Mouse (Mus musculus) hindbrain, postnatal 0 days (tissue): ENCODE results near the gene Txk. TPM values are rescaled to one million over a fixed set of nuclear protein-coding genes. Genes with fewer than 3 reads are reported as not detected.
A peak's percentile ranks its signal among the peaks of the same experiment; 100 is the strongest.

Experiments
- ATAC-seq: fragments of 200-750 bp; cut with Nextera tagmentation; 2 replicates; pipeline ENCODE4 v1.8.0; 2017; ENCODE audit warnings: mild to moderate bottlenecking, moderate TSS enrichment, moderate library complexity
- DNase-seq: peaks from one replicate; pipeline ENCODE4 v3.0.0-alpha.2; 2015; ENCODE audit warnings: low spot score
- H3K27ac ChIP-seq: fragments of 300-500 bp; sonication (generic); 2 replicates; pipeline ENCODE4 v1.5.1; 2014; ENCODE audit warnings: mild to moderate bottlenecking
- H3K27me3 ChIP-seq: fragments of 300-500 bp; sonication (generic); 2 replicates; pipeline ENCODE4 v1.6.1; 2014; ENCODE audit warnings: low read length, mixed read lengths; ENCODE audit not compliant: insufficient read depth
- H3K36me3 ChIP-seq: fragments of 300-500 bp; sonication (generic); 2 replicates; pipeline ENCODE4 v1.6.1; 2014; ENCODE audit warnings: low read length, mixed read lengths; ENCODE audit not compliant: insufficient read depth
- H3K4me1 ChIP-seq: fragments of 300-500 bp; sonication (generic); 2 replicates; pipeline ENCODE4 v1.6.1; 2014; ENCODE audit warnings: antibody characterized with exemption, low read length, mixed read lengths; ENCODE audit not compliant: insufficient read depth
- H3K4me2 ChIP-seq: fragments of 300-500 bp; sonication (generic); 2 replicates; pipeline ENCODE4 v1.6.1; 2014; ENCODE audit warnings: low read depth, mild to moderate bottlenecking, low read length, moderate library complexity, mixed read lengths
- H3K4me3 ChIP-seq: fragments of 300-500 bp; sonication (generic); 2 replicates; pipeline ENCODE4 v1.5.1; 2014; ENCODE audit warnings: low read length
- H3K9ac ChIP-seq: fragments of 300-500 bp; sonication (generic); replicated peaks from 2 replicates; pipeline ENCODE4 v1.6.1; 2014; ENCODE audit warnings: mild to moderate bottlenecking, low read length, moderate library complexity, mixed read lengths
- H3K9me3 ChIP-seq: fragments of 300-500 bp; sonication (generic); 2 replicates; pipeline ENCODE4 v1.6.1; 2016; ENCODE audit warnings: low read length, mixed read lengths
- CTCF ChIP-seq: IDR thresholded peaks from 2 replicates; pipeline ENCODE4 v1.5.1; 2016; ENCODE audit warnings: antibody characterized with exemption, control low read depth, low read depth
- WGBS: fragments of 180-500 bp; shearing (Covaris S2); extraction: QIAGEN DNeasy Blood & Tissue Kit; methylation state at CpG from one replicate; pipeline ENCODE4 v1.1.7; 2014; 5-methylcytosine and 5-hydroxymethylcytosine counted together
- polyA plus RNA-seq: library from polyadenylated mRNA; unstranded; fragments of >200 nt; fragmentation: Nextera tagmentation; extraction: Ambion mirVana; gene quantifications from 2 replicates; pipeline ENCODE4 v1.2.1, GENCODE M21; 2015
- total RNA-seq: library from RNA; depleted of rRNA; stranded (reverse); fragments of >200 nt; gene quantifications from 2 replicates; pipeline ENCODE4 v1.2.3, GENCODE M21; 2014; rRNA removed

Txk gene
- total RNA-seq (0.21 TPM in 1 of 2 replicates, not detected in the other), polyA plus RNA-seq (0.33 and 0.35 TPM in 2 replicates)

DNA sequence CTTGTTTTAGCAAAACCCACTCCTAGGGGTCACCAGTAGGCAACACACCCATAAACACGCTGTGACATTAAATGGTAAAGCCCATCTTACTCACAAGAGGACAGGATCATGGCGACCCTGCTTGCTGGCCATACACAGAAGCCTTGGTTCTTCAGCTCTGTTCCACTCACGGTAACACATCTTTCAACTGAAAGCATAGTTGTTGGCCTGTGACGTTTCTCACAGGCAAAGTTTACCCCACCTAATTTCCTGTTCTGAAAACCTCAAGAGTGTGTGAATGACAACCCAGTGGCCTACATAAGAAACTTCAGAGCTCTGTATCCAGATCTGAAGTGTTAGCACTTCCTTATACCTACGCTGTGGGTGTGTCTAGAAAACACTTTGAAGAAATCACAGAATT, at the start of gene Txk:
Txk (minus strand) TSS at position 193 of the 400 bp plus-strand sequence.
- WGBS: 88% methylated on average over 5 of the region's 5 CpGs
- ATAC-seq (no peak), DNase-seq (no peak)
- no peak for TF ChIP-seq CTCF
- no peaks in the 10 kb centered on the region for H3K27me3 ChIP-seq
- no peak within 1 kb of the TSS for H3K4me2 ChIP-seq
- H3K9ac ChIP-seq: no peak within 1 kb of the TSS
- no peaks in the 10 kb centered on the region for H3K36me3 ChIP-seq
- H3K9me3 ChIP-seq: no peaks in the 10 kb centered on the region
- no peaks in the 10 kb centered on the region; the same call in 1 of the 2 replicates for H3K4me1 ChIP-seq
- no peak within 1 kb of the TSS for H3K4me3 ChIP-seq
- H3K27ac ChIP-seq: 0 out of 2 replicates have a peak within 1 kb of the TSS, but pooled peaks have one; percentile 21

DNA sequence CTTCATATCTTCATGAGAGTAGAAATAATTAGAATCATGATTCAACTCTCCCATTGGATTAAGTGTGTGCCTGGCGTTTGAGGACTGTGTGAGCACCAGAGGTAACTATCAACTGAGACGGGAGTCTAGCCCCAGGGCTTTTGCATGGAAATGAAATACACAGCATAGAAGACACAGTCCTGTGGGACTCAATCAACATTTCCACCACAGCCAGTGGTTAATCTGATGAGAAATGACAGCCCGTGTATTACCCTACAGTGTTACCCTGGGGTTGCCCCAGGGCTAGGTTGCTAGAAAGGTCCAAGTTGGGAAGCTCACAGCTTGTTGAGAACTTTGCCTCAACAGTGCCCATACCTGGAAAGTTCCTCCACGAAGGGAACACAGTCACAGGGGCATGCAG, 46.0 kb upstream of the Txk start:
- H3K9me3 ChIP-seq: no peaks in the 10 kb centered on the region
- H3K27ac ChIP-seq: no peak overlapping the region
- no peaks in the 10 kb centered on the region for H3K27me3 ChIP-seq
- DNase-seq: no peak
- no peaks in the 10 kb centered on the region for H3K4me1 ChIP-seq
- 65% methylated on average over 4 of the region's 4 CpGs for WGBS
- ATAC-seq: no peak
- TF ChIP-seq CTCF: no peak
- H3K9ac ChIP-seq: no peak overlapping the region
- H3K4me3 ChIP-seq: no peak overlapping the region
- no peaks in the 10 kb centered on the region for H3K36me3 ChIP-seq
- H3K4me2 ChIP-seq: no peak overlapping the region

DNA sequence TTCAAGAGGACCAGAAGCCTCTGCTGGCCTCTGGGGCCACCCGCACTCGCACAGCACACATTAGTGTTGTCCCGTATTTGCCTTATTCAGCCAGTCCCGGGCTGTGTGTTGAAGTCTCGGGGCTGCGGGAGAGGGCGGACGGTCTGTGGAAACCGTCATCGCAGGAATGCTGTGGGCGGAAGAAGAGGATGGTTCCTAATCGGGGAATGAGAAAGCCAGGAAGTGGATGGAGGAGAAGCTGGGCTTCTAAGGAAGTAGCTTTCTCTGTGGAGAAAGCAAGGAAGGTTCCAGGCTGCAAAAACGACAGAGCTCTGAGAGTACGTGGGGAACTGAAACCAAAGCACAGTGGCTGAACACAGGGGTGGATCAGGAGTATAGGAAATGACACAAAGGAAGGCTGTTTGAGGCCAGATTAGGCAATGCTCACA, 43.6 kb upstream of the Txk start:
- H3K4me2 ChIP-seq: peak overlapping the region; percentile 40
- ATAC-seq (no peak), DNase-seq (no peak)
- TF ChIP-seq CTCF: no peak
- no peaks in the 10 kb centered on the region for H3K9me3 ChIP-seq
- H3K4me3 ChIP-seq: no peak overlapping the region
- H3K27ac ChIP-seq: no peak overlapping the region
- no peaks in the 10 kb centered on the region for H3K27me3 ChIP-seq
- 68% methylated on average over 14 of the region's 14 CpGs for WGBS
- no peaks in the 10 kb centered on the region for H3K4me1 ChIP-seq
- H3K36me3 ChIP-seq: no peaks in the 10 kb centered on the region
- H3K9ac ChIP-seq: no peak overlapping the region; the same call in 1 of the 2 replicates

DNA sequence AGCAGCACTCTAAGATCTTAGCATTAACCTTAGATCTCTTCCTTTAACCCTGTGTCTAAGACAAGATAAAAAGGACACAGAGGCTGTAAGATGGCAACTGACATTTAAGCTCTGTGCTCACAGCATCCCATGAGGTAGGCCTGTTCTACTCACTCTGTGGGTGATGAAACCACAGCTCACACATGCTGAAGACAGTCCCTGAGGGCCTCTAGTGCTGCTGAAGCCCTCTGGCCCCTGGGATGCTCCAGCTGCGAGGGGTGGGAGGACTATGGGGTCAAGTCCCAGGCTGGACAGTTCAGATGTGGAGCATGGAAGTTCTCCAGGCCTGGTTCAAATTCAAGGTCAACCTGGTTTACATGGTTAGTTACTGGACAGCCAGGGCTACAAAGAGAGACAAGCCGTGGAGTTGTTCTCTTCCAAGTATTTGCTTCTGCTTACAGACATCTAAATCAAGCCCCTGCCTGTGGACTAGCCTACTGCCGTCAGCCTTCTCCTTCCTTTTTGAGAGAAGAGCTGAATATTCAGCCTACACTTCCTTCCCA, 40.8 kb upstream of the Txk start:
- no peak overlapping the region for H3K27ac ChIP-seq
- H3K9ac ChIP-seq: no peak overlapping the region
- no peak for TF ChIP-seq CTCF
- DNase-seq: no peak
- no peak overlapping the region for H3K4me3 ChIP-seq
- 84% methylated on average over 3 of the region's 3 CpGs for WGBS
- ATAC-seq: no peak
- H3K4me1 ChIP-seq: no peaks in the 10 kb centered on the region
- H3K9me3 ChIP-seq: no peaks in the 10 kb centered on the region
- H3K36me3 ChIP-seq: no peaks in the 10 kb centered on the region
- no peak overlapping the region for H3K4me2 ChIP-seq
- H3K27me3 ChIP-seq: no peaks in the 10 kb centered on the region

DNA sequence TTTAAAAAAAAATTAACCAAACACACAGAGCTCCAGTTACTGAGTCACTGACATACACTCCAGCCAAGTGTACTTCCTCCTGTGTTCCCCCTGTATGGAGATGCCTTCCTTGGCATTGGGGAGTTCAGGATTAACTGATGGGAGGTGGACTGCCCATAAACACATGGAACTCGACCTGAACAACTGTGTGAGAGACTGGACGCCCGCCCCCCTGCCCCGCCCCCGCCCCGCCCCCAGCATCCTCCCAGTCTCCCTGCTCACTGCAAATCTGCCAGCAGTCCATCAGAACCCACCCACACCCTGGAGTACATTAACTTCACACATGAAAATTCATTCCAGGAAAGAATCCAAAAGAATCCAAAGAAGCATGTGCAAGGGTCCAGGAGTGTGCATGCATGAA, 39.2 kb upstream of the Txk start:
- H3K4me2 ChIP-seq: no peak overlapping the region
- 33% methylated on average over 6 of the region's 6 CpGs for WGBS
- no peak for TF ChIP-seq CTCF
- H3K4me1 ChIP-seq: no peaks in the 10 kb centered on the region
- no peak overlapping the region for H3K9ac ChIP-seq
- ATAC-seq (no peak), DNase-seq (no peak)
- H3K4me3 ChIP-seq: no peak overlapping the region
- H3K9me3 ChIP-seq: no peaks in the 10 kb centered on the region
- no peaks in the 10 kb centered on the region for H3K27me3 ChIP-seq
- H3K36me3 ChIP-seq: no peaks in the 10 kb centered on the region
- no peak overlapping the region for H3K27ac ChIP-seq

- no peaks in the 10 kb centered on the region for H3K27me3 ChIP-seq
- DNase-seq (no peak), ATAC-seq (no peak)
- H3K4me1 ChIP-seq: no peaks in the 10 kb centered on the region
- no peaks in the 10 kb centered on the region for H3K36me3 ChIP-seq
- H3K9ac ChIP-seq: no peak overlapping the region
- H3K4me3 ChIP-seq: no peak overlapping the region
- no peak overlapping the region for H3K4me2 ChIP-seq
- no peak overlapping the region for H3K27ac ChIP-seq
- 74% methylated on average over 4 of the region's 4 CpGs for WGBS
- no peaks in the 10 kb centered on the region for H3K9me3 ChIP-seq
- no peak for TF ChIP-seq CTCF
Observed at GRCm38 (mm10) chr5:72791386-72791785, 38.8 kb upstream of the Txk start.

- Histone ChIP-seq H3K4me1 (no peaks in the 10 kb centered on the region), H3K9me3 (no peaks in the 10 kb centered on the region), H3K4me2 (no peak overlapping the region), H3K27ac (no peak overlapping the region), H3K4me3 (no peak overlapping the region), H3K36me3 (no peaks in the 10 kb centered on the region), H3K27me3 (no peaks in the 10 kb centered on the region), H3K9ac (no peak overlapping the region)
- 74% methylated on average over 4 of the region's 4 CpGs for WGBS
- ATAC-seq: no peak
- no peak for DNase-seq
- TF ChIP-seq CTCF: no peak; the same call in 1 of the 2 replicates
Observed at GRCm38 (mm10) chr5:72785451-72785850, 32.9 kb upstream of the Txk start.
